18 mouse cellular contexts compared by ENCODE assay signal in genomic region chr2:140024937-140025336, GRCm38 (mm10). TPM values are rescaled to one million over a fixed set of nuclear protein-coding genes. Genes with fewer than 3 reads are reported as not detected.
A peak's percentile ranks its signal among the peaks of the same experiment; 100 is the strongest.
DNase-seq lines count a peak whose midpoint lies in the region; ATAC-seq and TF ChIP-seq lines count a peak whose summit lies in the region.
"Had no signal": no experiment of that assay in that cellular context is flagged by ENCODE, and none has a peak within 500 bp of the region (broad histone marks: within the 10 kb centered on the region; RNA-seq: fewer than 3 reads in every experiment).

No protein-coding gene starts in this region.

- ATAC-seq in lung, embryonic 14.5 days (ENCODE audit: insufficient read depth): peak; percentile 94
- ATAC-seq: intestine, embryonic 15.5 days had no signal

- no peak overlapping the region for H3K4me2 ChIP-seq in lung, embryonic 14.5 days
- H3K4me2 ChIP-seq: forebrain, embryonic 12.5 days; heart, embryonic 11.5 days; hindbrain, embryonic 14.5 days; intestine, embryonic 15.5 days; liver, embryonic 15.5 days had no signal

- H3K9me3 ChIP-seq in lung, embryonic 14.5 days (ENCODE audit: low read depth, low read length): no peaks in the 10 kb centered on the region
- H3K9me3 ChIP-seq: forebrain, embryonic 12.5 days; intestine, embryonic 15.5 days; liver, embryonic 15.5 days had no signal

- TF ChIP-seq CTCF in lung, embryonic 14.5 days (IDR thresholded peaks at IDR 0.05; ENCODE audit: low read depth): no peak

- WGBS in lung, embryonic 14.5 days: 30% methylated on average over 4 of the region's 4 CpGs

- no peaks in the 10 kb centered on the region for H3K27me3 ChIP-seq in lung, embryonic 14.5 days (ENCODE audit: insufficient read depth, low read length)
- H3K27me3 ChIP-seq: CH12.LX; forebrain, embryonic 12.5 days; intestine, embryonic 15.5 days; liver, embryonic 15.5 days had no signal

- no peak overlapping the region for H3K27ac ChIP-seq in lung, embryonic 14.5 days (ENCODE audit: low read depth)
- H3K27ac ChIP-seq: forebrain, embryonic 12.5 days; hindbrain, embryonic 14.5 days; intestine, embryonic 15.5 days; liver, embryonic 15.5 days had no signal

- H3K36me3 ChIP-seq in lung, embryonic 14.5 days (ENCODE audit: insufficient read depth): peaks cover 5% of the 10 kb centered on the region; the same call in 1 of the 2 replicates
- H3K36me3 ChIP-seq: intestine, embryonic 15.5 days; liver, embryonic 15.5 days had no signal

- no peak overlapping the region for H3K4me3 ChIP-seq in lung, embryonic 14.5 days (ENCODE audit: low read depth, low read length)
- H3K4me3 ChIP-seq: forebrain, embryonic 12.5 days; intestine, embryonic 15.5 days; liver, embryonic 15.5 days had no signal

- peak; percentile 2 for DNase-seq in embryo, embryonic 11 days
- no peak for DNase-seq in embryo, embryonic 10 days (ENCODE audit: low spot score)
- DNase-seq in lung, embryonic 14.5 days: peak; percentile 81
- DNase-seq in lung, adult 18-20 months: no peak
- peak; percentile 15 for DNase-seq in fibroblast of lung, adult 2 months (ENCODE audit: low read depth)
- peak; percentile 49 for DNase-seq in mesoderm, embryonic 11.5 days (ENCODE audit: low read depth, low spot score)
- no peak for DNase-seq in frontal cortex, postnatal 36 days (ENCODE audit: low spot score in 2 of 2)
- DNase-seq in heart, adult 8-10 months (ENCODE audit: low spot score): no peak
- DNase-seq: adrenal gland, postnatal 10 days; cerebellum, adult 11 months; cerebellum, postnatal 36 days; left cerebral cortex, postnatal 4 days had no signal

- H3K9ac ChIP-seq in lung, embryonic 14.5 days: no peak overlapping the region
- H3K9ac ChIP-seq: forebrain, embryonic 12.5 days; hindbrain, embryonic 14.5 days; intestine, embryonic 15.5 days; liver, embryonic 15.5 days had no signal

- no peaks in the 10 kb centered on the region for H3K4me1 ChIP-seq in lung, embryonic 14.5 days (ENCODE audit: insufficient read depth)
- H3K4me1 ChIP-seq: forebrain, embryonic 12.5 days; intestine, embryonic 15.5 days; liver, embryonic 15.5 days had no signal

RNA-seq across cellular contexts. Expression of gene Tasp1, which starts 41.7 kb away (rescaled TPM):
- 23.2 and 28.5 TPM in 2 replicates for polyA plus RNA-seq in lung, embryonic 14.5 days (2014; fragmentation: Nextera tagmentation; extraction: Ambion mirVana)
- 1 to 10 TPM; 6.6 to 7.8 (median 7.0) TPM for total RNA-seq in heart, adult 8-10 months (2022)

Comparison
In these comparisons a context has a peak if more than half of its experiments do, and no peak if none do; other contexts are left out.
1. DNase-seq: peak in embryo, embryonic 11 days (single experiment), lung, embryonic 14.5 days (single experiment), fibroblast of lung, adult 2 months (single experiment) and mesoderm, embryonic 11.5 days (single experiment); none in embryo, embryonic 10 days (single experiment), lung, adult 18-20 months (0 of 2), frontal cortex, postnatal 36 days (0 of 2) and heart, adult 8-10 months (single experiment).